Mouse (Mus musculus): ENCODE measurements at regions not wholly inside any gene's neighbourhood (a gene's known extent, or its start where the extent isn't known, plus 50 kb on each side); places are given as distances from the start of the nearest gene placed in this dataset.

GRCm38 (mm10) chr3:136993473-136993872 is 323.5 kb downstream of the Ppp3ca start:
- H3K4me3 ChIP-seq (ENCODE audit: control insufficient read depth in 1 of 2, insufficient read depth in 1 of 2, low read depth in 1 of 2, low read length in 2 of 2), result no peak overlapping the region
- H3K4me2 ChIP-seq (ENCODE audit: low read length), result no peak overlapping the region
- no peak overlapping the region for H3K27ac ChIP-seq (replicated peaks in 1 of 2; ENCODE audit: control insufficient read depth in 1 of 2, insufficient read depth in 1 of 2, low read depth in 2 of 2, low read length in 2 of 2)
- no peaks in the 10 kb centered on the region for H3K4me1 ChIP-seq (ENCODE audit: control insufficient read depth in 2 of 2, insufficient read depth in 2 of 2, low read length in 2 of 2)
- no peak overlapping the region for H3K9ac ChIP-seq (ENCODE audit: low read length)
- WGBS, result 83% methylated on average over 2 of the region's 2 CpGs
- no peaks in the 10 kb centered on the region for H3K36me3 ChIP-seq (ENCODE audit: control insufficient read depth, insufficient read depth, low read length)
- no peaks in the 10 kb centered on the region for H3K9me3 ChIP-seq (ENCODE audit: control insufficient read depth, low read length)
- H3K27me3 ChIP-seq (ENCODE audit: control insufficient read depth, insufficient read depth, low read length), result no peaks in the 10 kb centered on the region
- ATAC-seq (ENCODE audit: insufficient number of reproducible peaks, insufficient read depth, low FRiP score, low read depth), result no peak

- H3K9ac ChIP-seq (ENCODE audit: low read length), result no peak overlapping the region
- no peak overlapping the region for H3K27ac ChIP-seq (replicated peaks in 1 of 2; ENCODE audit: control insufficient read depth in 1 of 2, insufficient read depth in 1 of 2, low read depth in 2 of 2, low read length in 2 of 2)
- H3K4me3 ChIP-seq (ENCODE audit: control insufficient read depth in 1 of 2, insufficient read depth in 1 of 2, low read depth in 1 of 2, low read length in 2 of 2), result no peak overlapping the region
- H3K4me2 ChIP-seq (ENCODE audit: low read length), result no peak overlapping the region
- H3K27me3 ChIP-seq (ENCODE audit: control insufficient read depth, insufficient read depth, low read length), result no peaks in the 10 kb centered on the region
- H3K36me3 ChIP-seq (ENCODE audit: control insufficient read depth, insufficient read depth, low read length), result no peaks in the 10 kb centered on the region
- no peak for ATAC-seq (ENCODE audit: insufficient number of reproducible peaks, insufficient read depth, low FRiP score, low read depth)
- no peaks in the 10 kb centered on the region for H3K4me1 ChIP-seq (ENCODE audit: control insufficient read depth in 2 of 2, insufficient read depth in 2 of 2, low read length in 2 of 2)
- whole genome bisulfite sequencing, result 80% methylated on average over 8 of the region's 8 CpGs
- no peaks in the 10 kb centered on the region for H3K9me3 ChIP-seq (ENCODE audit: control insufficient read depth, low read length)
These were observed 324.6 kb downstream of the Ppp3ca start for GRCm38 (mm10) chr3:136994361-136995083.

GRCm38 (mm10) chr3:136995611-136996335 is 325.8 kb downstream of the Ppp3ca start:
- WGBS, result 89% methylated on average over 3 of the region's 3 CpGs
- Histone ChIP-seq H3K27ac (replicated peaks in 1 of 2; ENCODE audit: control insufficient read depth in 1 of 2, insufficient read depth in 1 of 2, low read depth in 2 of 2, low read length in 2 of 2) (no peak overlapping the region), H3K36me3 (ENCODE audit: control insufficient read depth, insufficient read depth, low read length) (no peaks in the 10 kb centered on the region), H3K9me3 (ENCODE audit: control insufficient read depth, low read length) (no peaks in the 10 kb centered on the region), H3K4me1 (ENCODE audit: control insufficient read depth in 2 of 2, insufficient read depth in 2 of 2, low read length in 2 of 2) (no peaks in the 10 kb centered on the region), H3K27me3 (ENCODE audit: control insufficient read depth, insufficient read depth, low read length) (no peaks in the 10 kb centered on the region), H3K4me2 (ENCODE audit: low read length) (no peak overlapping the region), H3K4me3 (ENCODE audit: control insufficient read depth in 1 of 2, insufficient read depth in 1 of 2, low read depth in 1 of 2, low read length in 2 of 2) (no peak overlapping the region), H3K9ac (ENCODE audit: low read length) (no peak overlapping the region)
- ATAC-seq (ENCODE audit: insufficient number of reproducible peaks, insufficient read depth, low FRiP score, low read depth), result no peak

GRCm38 (mm10) chr3:136996381-136996895 is 326.5 kb downstream of the Ppp3ca start:
- H3K36me3 ChIP-seq (ENCODE audit: control insufficient read depth, insufficient read depth, low read length), result no peaks in the 10 kb centered on the region
- no peak overlapping the region for H3K4me2 ChIP-seq (ENCODE audit: low read length)
- no peak overlapping the region for H3K27ac ChIP-seq (replicated peaks in 1 of 2; ENCODE audit: control insufficient read depth in 1 of 2, insufficient read depth in 1 of 2, low read depth in 2 of 2, low read length in 2 of 2)
- no peak overlapping the region for H3K4me3 ChIP-seq (ENCODE audit: control insufficient read depth in 1 of 2, insufficient read depth in 1 of 2, low read depth in 1 of 2, low read length in 2 of 2)
- no peaks in the 10 kb centered on the region for H3K4me1 ChIP-seq (ENCODE audit: control insufficient read depth in 2 of 2, insufficient read depth in 2 of 2, low read length in 2 of 2)
- H3K27me3 ChIP-seq (ENCODE audit: control insufficient read depth, insufficient read depth, low read length), result no peaks in the 10 kb centered on the region
- 79% methylated on average over 5 of the region's 5 CpGs for WGBS
- no peak for ATAC-seq (ENCODE audit: insufficient number of reproducible peaks, insufficient read depth, low FRiP score, low read depth)
- H3K9me3 ChIP-seq (ENCODE audit: control insufficient read depth, low read length), result no peaks in the 10 kb centered on the region
- no peak overlapping the region for H3K9ac ChIP-seq (ENCODE audit: low read length)

GRCm38 (mm10) chr3:137011551-137011950 is 329.3 kb upstream of the Emcn start:
- H3K4me2 ChIP-seq (ENCODE audit: low read length), result no peak overlapping the region
- WGBS, result 72% methylated on average over 2 of the region's 2 CpGs
- no peak overlapping the region for H3K4me3 ChIP-seq (ENCODE audit: control insufficient read depth in 1 of 2, insufficient read depth in 1 of 2, low read depth in 1 of 2, low read length in 2 of 2)
- H3K4me1 ChIP-seq (ENCODE audit: control insufficient read depth in 2 of 2, insufficient read depth in 2 of 2, low read length in 2 of 2), result no peaks in the 10 kb centered on the region
- H3K27ac ChIP-seq (replicated peaks in 1 of 2; ENCODE audit: control insufficient read depth in 1 of 2, insufficient read depth in 1 of 2, low read depth in 2 of 2, low read length in 2 of 2), result no peak overlapping the region
- H3K9me3 ChIP-seq (ENCODE audit: control insufficient read depth, low read length), result no peaks in the 10 kb centered on the region
- no peak overlapping the region for H3K9ac ChIP-seq (ENCODE audit: low read length)
- no peaks in the 10 kb centered on the region for H3K36me3 ChIP-seq (ENCODE audit: control insufficient read depth, insufficient read depth, low read length)
- no peak for ATAC-seq (ENCODE audit: insufficient number of reproducible peaks, insufficient read depth, low FRiP score, low read depth)
- H3K27me3 ChIP-seq (ENCODE audit: control insufficient read depth, insufficient read depth, low read length), result no peaks in the 10 kb centered on the region

GRCm38 (mm10) chr3:137014686-137015085 is 326.2 kb upstream of the Emcn start:
- H3K4me1 ChIP-seq (ENCODE audit: control insufficient read depth in 2 of 2, insufficient read depth in 2 of 2, low read length in 2 of 2), result no peaks in the 10 kb centered on the region
- H3K4me2 ChIP-seq (ENCODE audit: low read length), result no peak overlapping the region
- no peaks in the 10 kb centered on the region for H3K36me3 ChIP-seq (ENCODE audit: control insufficient read depth, insufficient read depth, low read length)
- no peak overlapping the region for H3K4me3 ChIP-seq (ENCODE audit: control insufficient read depth in 1 of 2, insufficient read depth in 1 of 2, low read depth in 1 of 2, low read length in 2 of 2)
- no peaks in the 10 kb centered on the region for H3K9me3 ChIP-seq (ENCODE audit: control insufficient read depth, low read length)
- H3K9ac ChIP-seq (ENCODE audit: low read length), result no peak overlapping the region
- H3K27ac ChIP-seq (replicated peaks in 1 of 2; ENCODE audit: control insufficient read depth in 1 of 2, insufficient read depth in 1 of 2, low read depth in 2 of 2, low read length in 2 of 2), result no peak overlapping the region
- 56% methylated on average over 2 of the region's 2 CpGs for WGBS
- H3K27me3 ChIP-seq (ENCODE audit: control insufficient read depth, insufficient read depth, low read length), result no peaks in the 10 kb centered on the region
- ATAC-seq (ENCODE audit: insufficient number of reproducible peaks, insufficient read depth, low FRiP score, low read depth), result no peak

GRCm38 (mm10) chr3:137015199-137015598 is 325.7 kb upstream of the Emcn start:
- no peak overlapping the region for H3K27ac ChIP-seq (replicated peaks in 1 of 2; ENCODE audit: control insufficient read depth in 1 of 2, insufficient read depth in 1 of 2, low read depth in 2 of 2, low read length in 2 of 2)
- no peak overlapping the region for H3K9ac ChIP-seq (ENCODE audit: low read length)
- 80% methylated on average over 3 of the region's 3 CpGs for WGBS
- no peaks in the 10 kb centered on the region for H3K27me3 ChIP-seq (ENCODE audit: control insufficient read depth, insufficient read depth, low read length)
- ATAC-seq (ENCODE audit: insufficient number of reproducible peaks, insufficient read depth, low FRiP score, low read depth), result no peak
- H3K9me3 ChIP-seq (ENCODE audit: control insufficient read depth, low read length), result no peaks in the 10 kb centered on the region
- H3K36me3 ChIP-seq (ENCODE audit: control insufficient read depth, insufficient read depth, low read length), result no peaks in the 10 kb centered on the region
- H3K4me3 ChIP-seq (ENCODE audit: control insufficient read depth in 1 of 2, insufficient read depth in 1 of 2, low read depth in 1 of 2, low read length in 2 of 2), result no peak overlapping the region
- H3K4me2 ChIP-seq (ENCODE audit: low read length), result no peak overlapping the region
- H3K4me1 ChIP-seq (ENCODE audit: control insufficient read depth in 2 of 2, insufficient read depth in 2 of 2, low read length in 2 of 2), result no peaks in the 10 kb centered on the region

Data from heart, embryonic 14.5 days (tissue).